In the genomic region with DNA sequence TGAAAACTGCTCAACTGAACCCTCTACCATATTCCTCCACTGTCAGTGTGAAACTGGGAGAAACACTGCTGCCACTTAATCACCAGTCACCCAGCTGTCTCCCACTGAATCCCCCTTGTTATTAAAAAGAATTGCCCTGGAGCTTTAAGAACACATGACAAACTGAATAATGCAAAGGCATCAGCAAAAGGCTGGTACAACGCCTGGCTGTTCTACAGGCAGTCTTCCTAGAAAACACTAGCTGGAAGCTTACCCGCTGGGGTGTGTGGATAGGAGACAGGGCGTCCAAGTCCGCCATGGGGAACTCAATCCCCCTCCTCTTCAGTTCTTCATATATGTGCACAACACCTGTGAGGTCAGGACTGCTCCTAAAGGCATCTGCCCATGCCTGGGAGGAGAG, we compare ENCODE assay signal across 29 mouse cellular contexts. TPM values are rescaled to one million over a fixed set of nuclear protein-coding genes. Genes with fewer than 3 reads are reported as not detected.
A peak's percentile ranks its signal among the peaks of the same experiment; 100 is the strongest.
DNase-seq lines count a peak whose midpoint lies in the region; ATAC-seq and TF ChIP-seq lines count a peak whose summit lies in the region.
"Had no signal": no experiment of that assay in that cellular context is flagged by ENCODE, and none has a peak within 500 bp of the region (broad histone marks: within the 10 kb centered on the region; RNA-seq: fewer than 3 reads in every experiment).

No protein-coding gene starts in this region.

- peak; percentile 53 for DNase-seq in cerebellum, adult 9-11 months
- DNase-seq in cerebellum, postnatal 14 days = no peak
- no peak for DNase-seq in hindbrain, embryonic 14.5 days (ENCODE audit: low spot score)
- DNase-seq in hindbrain, embryonic 11.5 days (ENCODE audit: low spot score) = no peak
- DNase-seq in neural tube, embryonic 10.5 days (ENCODE audit: extremely low spot score, low spot score) = no peak
- no peak for DNase-seq in midbrain, postnatal 0 days (ENCODE audit: low spot score)
- DNase-seq: adrenal gland, postnatal 14 days; cerebellum, postnatal 25 days; embryo, embryonic 11 days; gastrocnemius, postnatal 10 days; heart, adult 11 months; heart, postnatal 10 days; kidney, adult 2 months; kidney, postnatal 10 days; lung, embryonic 14.5 days; lung, postnatal 36 days; right cerebral cortex, adult 18-20 months; right cerebral cortex, postnatal 4 days; thymus, postnatal 36 days had no signal

- 71% methylated on average over 4 of the region's 4 CpGs for WGBS in hindbrain, embryonic 14.5 days
- WGBS in hindbrain, embryonic 11.5 days = 92% methylated on average over 4 of the region's 4 CpGs
- 68% methylated on average over 4 of the region's 4 CpGs for WGBS in neural tube, embryonic 13.5 days
- 40% methylated on average over 4 of the region's 4 CpGs for WGBS in midbrain, postnatal 0 days

- no peak overlapping the region for H3K9ac ChIP-seq in hindbrain, embryonic 14.5 days
- H3K9ac ChIP-seq in hindbrain, embryonic 11.5 days (ENCODE audit: low read depth, low read length) = no peak overlapping the region
- no peak overlapping the region for H3K9ac ChIP-seq in neural tube, embryonic 13.5 days
- H3K9ac ChIP-seq in midbrain, postnatal 0 days (replicated peaks; ENCODE audit: low read length, poor library complexity, severe bottlenecking) = 0 out of 2 replicates have a peak overlapping the region, but pooled peaks have one; percentile 29
- H3K9ac ChIP-seq: embryonic facial prominence, embryonic 13.5 days; heart, embryonic 12.5 days; liver, embryonic 14.5 days; lung, embryonic 14.5 days; stomach, embryonic 15.5 days had no signal

- H3K4me3 ChIP-seq in hindbrain, embryonic 14.5 days (replicated peaks; ENCODE audit: low read length) = no peak overlapping the region
- H3K4me3 ChIP-seq in hindbrain, embryonic 11.5 days (ENCODE audit: low read depth, low read length) = no peak overlapping the region
- H3K4me3 ChIP-seq in neural tube, embryonic 13.5 days = no peak overlapping the region
- no peak overlapping the region for H3K4me3 ChIP-seq in midbrain, postnatal 0 days (ENCODE audit: low read depth, low read length)
- H3K4me3 ChIP-seq: embryonic facial prominence, embryonic 13.5 days; erythroblast, embryonic 14.5 days; heart, embryonic 12.5 days; hindbrain, embryonic 10.5 days; megakaryocyte, embryonic 14.5 days; stomach, embryonic 15.5 days had no signal

- H3K27me3 ChIP-seq in hindbrain, embryonic 14.5 days (ENCODE audit: control insufficient read depth, insufficient read depth, low read length) = no peaks in the 10 kb centered on the region
- no peaks in the 10 kb centered on the region for H3K27me3 ChIP-seq in hindbrain, embryonic 11.5 days (ENCODE audit: control insufficient read depth, insufficient read depth, low read length)
- H3K27me3 ChIP-seq in neural tube, embryonic 13.5 days = no peaks in the 10 kb centered on the region
- no peaks in the 10 kb centered on the region for H3K27me3 ChIP-seq in midbrain, postnatal 0 days (ENCODE audit: insufficient read depth, low read length)
- H3K27me3 ChIP-seq: embryonic facial prominence, embryonic 13.5 days; heart, embryonic 12.5 days; megakaryocyte, embryonic 14.5 days; stomach, embryonic 15.5 days had no signal

- ATAC-seq in hindbrain, embryonic 14.5 days (ENCODE audit: low FRiP score) = no peak
- no peak for ATAC-seq in hindbrain, embryonic 11.5 days (ENCODE audit: low FRiP score)
- ATAC-seq in neural tube, embryonic 13.5 days (ENCODE audit: low read depth) = no peak
- ATAC-seq in midbrain, postnatal 0 days (ENCODE audit: low FRiP score) = no peak
- no peak for ATAC-seq in erythroid progenitor cell, adult 5-6 weeks (replicated peaks; ENCODE audit: low FRiP score, poor library complexity, severe bottlenecking)
- ATAC-seq: inflammation-experienced regulatory T-cells, adult 6 months had no signal

- no peaks in the 10 kb centered on the region for H3K9me3 ChIP-seq in hindbrain, embryonic 14.5 days (ENCODE audit: control insufficient read depth, low read length)
- no peaks in the 10 kb centered on the region for H3K9me3 ChIP-seq in hindbrain, embryonic 11.5 days (ENCODE audit: control insufficient read depth, low read length)
- H3K9me3 ChIP-seq in neural tube, embryonic 13.5 days = no peaks in the 10 kb centered on the region
- no peaks in the 10 kb centered on the region for H3K9me3 ChIP-seq in midbrain, postnatal 0 days (ENCODE audit: low read length)
- H3K9me3 ChIP-seq: embryonic facial prominence, embryonic 13.5 days; heart, embryonic 12.5 days; hindbrain, embryonic 10.5 days; megakaryocyte, embryonic 14.5 days; stomach, embryonic 15.5 days had no signal

- H3K27ac ChIP-seq in hindbrain, embryonic 14.5 days = peak overlapping the region; percentile 65; the same call in 1 of the 2 replicates
- no peak overlapping the region for H3K27ac ChIP-seq in hindbrain, embryonic 11.5 days (ENCODE audit: low read depth, low read length)
- H3K27ac ChIP-seq in neural tube, embryonic 13.5 days (replicated peaks) = peak overlapping the region; percentile 43
- H3K27ac ChIP-seq in midbrain, postnatal 0 days (ENCODE audit: low read depth, low read length) = peak overlapping the region; percentile 43
- H3K27ac ChIP-seq: embryonic facial prominence, embryonic 13.5 days; hindbrain, embryonic 10.5 days; liver, embryonic 14.5 days; stomach, embryonic 15.5 days had no signal

- TF ChIP-seq CTCF in midbrain, postnatal 0 days (IDR thresholded peaks at IDR 0.05) = no peak

- peaks cover 14% of the 10 kb centered on the region for H3K4me1 ChIP-seq in hindbrain, embryonic 14.5 days (replicated peaks; ENCODE audit: control insufficient read depth, insufficient read depth, low read length)
- no peaks in the 10 kb centered on the region for H3K4me1 ChIP-seq in hindbrain, embryonic 11.5 days (replicated peaks; ENCODE audit: control insufficient read depth, insufficient read depth, low read length)
- H3K4me1 ChIP-seq in neural tube, embryonic 13.5 days (replicated peaks) = peaks cover 31% of the 10 kb centered on the region
- no peaks in the 10 kb centered on the region; the same call in 1 of the 2 replicates for H3K4me1 ChIP-seq in midbrain, postnatal 0 days (ENCODE audit: insufficient read depth, low read length)
- H3K4me1 ChIP-seq: stomach, embryonic 15.5 days had no signal

- no peak overlapping the region for H3K4me2 ChIP-seq in hindbrain, embryonic 14.5 days (replicated peaks)
- H3K4me2 ChIP-seq in hindbrain, embryonic 11.5 days (replicated peaks; ENCODE audit: low read depth, low read length) = no peak overlapping the region
- H3K4me2 ChIP-seq in neural tube, embryonic 13.5 days = no peak overlapping the region
- H3K4me2 ChIP-seq in midbrain, postnatal 0 days (ENCODE audit: low read depth, low read length, poor library complexity, severe bottlenecking) = no peak overlapping the region
- H3K4me2 ChIP-seq: embryonic facial prominence, embryonic 13.5 days; heart, embryonic 12.5 days; lung, embryonic 14.5 days; stomach, embryonic 15.5 days had no signal

- H3K36me3 ChIP-seq in hindbrain, embryonic 14.5 days (replicated peaks; ENCODE audit: control insufficient read depth, insufficient read depth) = peaks cover 27% of the 10 kb centered on the region
- no peaks in the 10 kb centered on the region for H3K36me3 ChIP-seq in hindbrain, embryonic 11.5 days (ENCODE audit: control insufficient read depth, insufficient read depth, low read length)
- H3K36me3 ChIP-seq in neural tube, embryonic 13.5 days = peaks cover 27% of the 10 kb centered on the region
- peaks cover 11% of the 10 kb centered on the region for H3K36me3 ChIP-seq in midbrain, postnatal 0 days (ENCODE audit: insufficient read depth, low read length)
- H3K36me3 ChIP-seq: hindbrain, embryonic 10.5 days had no signal

RNA-seq across cellular contexts. Expression of a gene that starts 40.0 kb away (rescaled TPM):
- polyA plus RNA-seq in hindbrain, embryonic 14.5 days (2014; fragmentation: Nextera tagmentation; extraction: Ambion mirVana) = 37.3 and 40.3 TPM in 2 replicates
- 40.4 and 44.7 TPM in 2 replicates for polyA plus RNA-seq in hindbrain, embryonic 11.5 days (2014; fragmentation: Nextera tagmentation; extraction: Ambion mirVana)
- polyA plus RNA-seq in neural tube, embryonic 13.5 days (2015; fragmentation: Nextera tagmentation; extraction: Ambion mirVana) = 30.6 and 38.5 TPM in 2 replicates
- total RNA-seq in midbrain, postnatal 0 days (2014; rRNA removed) = 77.1 and 96.5 TPM in 2 replicates
- 34.5 and 38.1 TPM in 2 replicates for polyA plus RNA-seq in midbrain, postnatal 0 days (2015; fragmentation: Nextera tagmentation; extraction: Ambion mirVana)
- 6.3 and 10.8 TPM in 2 replicates for total RNA-seq in erythroid progenitor cell, adult 5-6 weeks (2015; ENCODE audit: low replicate concordance)
- 10.7 and 34.9 TPM in 2 replicates for total RNA-seq in erythroid progenitor cell, adult 5-6 weeks (2017; ENCODE audit: low replicate concordance)
